Comparison of ENCODE assay signal across 8 mouse cellular contexts in genomic region chr6:72768804-72769203, GRCm38 (mm10). TPM values are rescaled to one million over a fixed set of nuclear protein-coding genes. Genes with fewer than 3 reads are reported as not detected.
DNase-seq lines count a peak whose midpoint lies in the region; ATAC-seq and TF ChIP-seq lines count a peak whose summit lies in the region.

No protein-coding gene starts in this region.

- no peak overlapping the region for H3K9ac ChIP-seq in limb, embryonic 15.5 days
- no peak overlapping the region for H3K9ac ChIP-seq in stomach, embryonic 15.5 days

- H3K27me3 ChIP-seq in kidney, adult 2 months (replicated peaks; ENCODE audit: control insufficient read depth, insufficient read depth, low read length) = no peaks in the 10 kb centered on the region
- no peaks in the 10 kb centered on the region for H3K27me3 ChIP-seq in limb, embryonic 15.5 days
- H3K27me3 ChIP-seq in stomach, embryonic 15.5 days (replicated peaks) = no peaks in the 10 kb centered on the region

- H3K4me2 ChIP-seq in limb, embryonic 15.5 days = peak overlapping the region; percentile 21
- H3K4me2 ChIP-seq in stomach, embryonic 15.5 days = no peak overlapping the region

- WGBS in kidney, adult 2 months = 42% methylated on average over 9 of the region's 9 CpGs
- WGBS in limb, embryonic 15.5 days = 28% methylated on average over 9 of the region's 9 CpGs
- WGBS in stomach, embryonic 15.5 days = 69% methylated on average over 9 of the region's 9 CpGs

- ATAC-seq in limb, embryonic 15.5 days (ENCODE audit: insufficient number of reproducible peaks, low FRiP score, low TSS enrichment, low read depth) = peak; percentile 89
- peak; percentile 24; the same call in 1 of the 2 replicates for ATAC-seq in stomach, embryonic 15.5 days (ENCODE audit: insufficient read depth, low FRiP score, low read depth)

- DNase-seq in cerebellum, adult 18-20 months = peak; percentile 11 to 18
- no peak for DNase-seq in cerebellum, adult 9-10 months
- DNase-seq in adrenal gland, postnatal 25 days = peak; percentile 45
- peak; percentile 57 for DNase-seq in gastrocnemius, adult 18-20 months (ENCODE audit: low spot score)
- peak; percentile 87 for DNase-seq in kidney, adult 2 months
- DNase-seq in natural killer cell, adult 2 months (ENCODE audit: low spot score in 2 of 2) = no peak

- no peaks in the 10 kb centered on the region for H3K9me3 ChIP-seq in limb, embryonic 15.5 days
- no peaks in the 10 kb centered on the region for H3K9me3 ChIP-seq in stomach, embryonic 15.5 days

- TF ChIP-seq POLR2A in kidney, adult 2 months (IDR thresholded peaks at IDR 0.05; ENCODE audit: low read depth, low read length) = no peak

- no peak overlapping the region for H3K27ac ChIP-seq in kidney, adult 2 months (ENCODE audit: insufficient read depth, low read depth, low read length)
- H3K27ac ChIP-seq in limb, embryonic 15.5 days = peak overlapping the region; percentile 87
- peak overlapping the region; percentile 28; the same call in 1 of the 2 replicates for H3K27ac ChIP-seq in stomach, embryonic 15.5 days

- H3K4me1 ChIP-seq in kidney, adult 2 months (ENCODE audit: control insufficient read depth, insufficient read depth, low read length) = no peaks in the 10 kb centered on the region; the same call in 1 of the 2 replicates
- peaks cover 57% of the 10 kb centered on the region for H3K4me1 ChIP-seq in limb, embryonic 15.5 days
- peaks cover 29% of the 10 kb centered on the region for H3K4me1 ChIP-seq in stomach, embryonic 15.5 days

- H3K36me3 ChIP-seq in kidney, adult 2 months (ENCODE audit: control insufficient read depth, insufficient read depth, low read length) = no peaks in the 10 kb centered on the region
- H3K36me3 ChIP-seq in limb, embryonic 15.5 days = peaks cover 14% of the 10 kb centered on the region
- H3K36me3 ChIP-seq in stomach, embryonic 15.5 days = no peaks in the 10 kb centered on the region

- no peak for TF ChIP-seq CTCF in kidney, adult 2 months (conservative IDR thresholded peaks at IDR 0.05; ENCODE audit: insufficient read depth, insufficient read length, low read depth, low read length)

- H3K4me3 ChIP-seq in kidney, adult 2 months (ENCODE audit: insufficient read depth, low read depth, low read length) = no peak overlapping the region
- no peak overlapping the region for H3K4me3 ChIP-seq in limb, embryonic 15.5 days
- no peak overlapping the region for H3K4me3 ChIP-seq in stomach, embryonic 15.5 days (replicated peaks)

RNA-seq across cellular contexts. Expression of gene Tcf7l1, which starts 20.2 kb away (rescaled TPM):
- 10.0 and 13.1 TPM in 2 replicates for total RNA-seq in adrenal gland, postnatal 25 days (2021)
- total RNA-seq in gastrocnemius, adult 18-20 months (2021) = 1 to 10 TPM; 4.3 to 5.3 TPM
- polyA plus RNA-seq in kidney, adult 2 months (2012; rRNA removed) = 13.2 and 16.3 TPM in 2 replicates
- polyA plus RNA-seq in limb, embryonic 15.5 days (2015; fragmentation: Nextera tagmentation; extraction: Ambion mirVana) = 34.8 and 39.0 TPM in 2 replicates
- 23.7 and 25.5 TPM in 2 replicates for polyA plus RNA-seq in stomach, embryonic 15.5 days (2015; fragmentation: Nextera tagmentation; extraction: Ambion mirVana)

Comparison
In these comparisons a context has a peak if more than half of its experiments do, and no peak if none do; other contexts are left out.
1. DNase-seq: peak in cerebellum, adult 18-20 months (2 of 2), adrenal gland, postnatal 25 days (single experiment), gastrocnemius, adult 18-20 months (single experiment) and kidney, adult 2 months (single experiment); none in cerebellum, adult 9-10 months (single experiment) and natural killer cell, adult 2 months (0 of 2).